Mouse (Mus musculus): ENCODE measurements around the gene Kif11.

The Kif11 gene

DNA sequence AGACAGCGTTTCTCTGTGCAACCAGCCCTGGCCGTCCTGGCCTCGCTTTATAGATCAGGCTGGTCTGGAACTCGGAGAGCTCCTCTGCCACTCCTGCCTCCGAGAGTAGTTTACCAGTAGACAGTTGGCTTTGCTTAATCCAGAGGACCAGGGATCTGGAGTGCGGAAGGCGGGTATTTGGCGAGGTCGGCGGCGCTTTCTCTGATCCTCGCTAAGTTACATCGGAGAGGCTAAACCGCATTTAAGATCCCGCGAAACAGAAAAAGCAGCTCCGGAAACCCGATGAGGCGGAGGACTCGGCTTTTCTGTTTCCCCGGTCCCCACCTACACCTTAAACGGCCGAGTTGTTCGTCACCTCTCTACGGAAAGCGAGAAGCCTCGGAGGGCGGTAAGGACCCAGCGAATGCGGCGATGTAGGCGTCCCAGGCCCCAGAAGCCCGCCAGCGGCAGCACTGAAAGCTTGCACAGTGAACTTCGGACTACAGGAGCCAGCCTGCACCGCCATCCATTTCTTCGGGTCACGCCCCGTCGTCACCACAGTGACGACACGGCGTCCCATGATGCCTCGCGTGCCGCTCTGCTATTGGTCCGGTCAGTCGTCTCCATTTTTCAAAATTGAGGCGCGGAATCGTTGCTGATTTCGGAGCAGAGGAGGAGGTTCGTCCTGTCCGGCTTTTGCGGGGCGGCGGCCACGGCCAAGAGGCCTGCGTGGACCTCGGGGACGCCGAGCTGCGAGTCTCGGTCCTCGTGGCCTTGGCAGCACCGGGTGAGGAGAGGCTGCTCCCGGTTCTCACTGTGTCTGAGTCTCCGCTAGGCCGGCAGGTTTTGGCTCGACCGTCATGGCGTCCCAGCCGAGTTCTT, at the start of gene Kif11:
Gene Kif11, plus strand, starts transcription at position 649 of the 861 bp plus-strand sequence.
- peak; percentile 96 to 98 for DNase-seq (ENCODE audit: inconsistent age in 2 of 2, low spot score in 1 of 2)

DNA sequence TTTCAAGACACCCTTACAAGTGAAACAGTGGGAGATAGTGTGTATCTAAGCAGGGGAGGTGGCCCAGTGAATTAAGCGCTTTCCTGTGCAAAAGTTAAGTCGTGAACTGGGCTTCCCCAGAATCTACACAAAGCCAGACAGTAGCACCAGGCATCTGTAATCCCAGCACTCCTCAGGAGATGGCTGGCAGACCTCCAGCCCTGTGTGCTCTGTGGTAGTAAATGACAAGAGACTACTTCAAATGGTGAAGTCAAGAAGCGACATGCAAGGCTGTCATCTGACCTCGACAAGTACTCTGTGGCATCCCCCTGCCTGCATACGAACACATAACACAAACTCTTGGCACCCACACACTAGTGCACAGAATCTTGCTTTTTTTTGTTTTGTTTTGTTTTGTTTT, 49.0 kb upstream of the Kif11 start:
- no peak for DNase-seq (ENCODE audit: inconsistent age in 2 of 2, low spot score in 1 of 2)

DNA sequence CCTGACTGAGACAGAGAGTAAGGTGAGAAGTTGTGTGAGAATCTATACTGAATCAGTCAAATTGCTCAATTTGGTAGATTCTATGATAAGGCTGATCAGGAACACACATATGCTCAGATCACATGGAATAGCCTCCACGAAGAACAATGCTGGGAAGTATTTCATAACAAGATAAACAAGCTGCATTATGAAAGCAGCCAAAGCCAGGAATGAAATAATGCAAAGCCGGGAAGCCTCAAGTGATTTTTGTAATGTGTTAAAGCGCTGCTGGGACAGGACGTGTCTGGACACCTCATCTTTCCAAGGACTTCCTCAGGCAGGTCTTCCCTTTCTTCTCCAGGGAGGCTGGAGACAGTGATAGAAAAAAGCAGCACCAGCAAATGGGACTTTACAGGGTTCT, 43.5 kb upstream of the Kif11 start:
- DNase-seq (ENCODE audit: inconsistent age in 2 of 2, low spot score in 1 of 2) = no peak

DNA sequence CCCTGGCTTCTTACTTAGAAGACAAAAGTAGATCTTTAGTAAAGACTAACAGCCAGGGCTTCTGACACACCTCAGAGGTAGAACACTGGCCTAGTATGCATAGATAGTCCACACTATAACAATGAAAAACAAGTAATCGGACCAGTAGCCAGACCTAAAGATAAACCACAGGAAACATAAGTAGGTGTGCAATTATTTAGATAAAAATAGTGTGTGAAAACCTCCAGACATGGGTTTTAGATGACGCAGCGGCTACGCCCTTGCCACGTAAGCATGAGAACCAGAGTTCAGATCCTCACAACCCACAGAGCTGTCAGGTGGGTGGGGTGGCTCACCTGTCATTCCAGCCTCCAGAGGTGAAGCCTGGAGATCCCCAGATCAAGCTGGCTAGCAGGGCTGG, 42.8 kb upstream of the Kif11 start:
- DNase-seq (ENCODE audit: inconsistent age in 2 of 2, low spot score in 1 of 2) = no peak

DNA sequence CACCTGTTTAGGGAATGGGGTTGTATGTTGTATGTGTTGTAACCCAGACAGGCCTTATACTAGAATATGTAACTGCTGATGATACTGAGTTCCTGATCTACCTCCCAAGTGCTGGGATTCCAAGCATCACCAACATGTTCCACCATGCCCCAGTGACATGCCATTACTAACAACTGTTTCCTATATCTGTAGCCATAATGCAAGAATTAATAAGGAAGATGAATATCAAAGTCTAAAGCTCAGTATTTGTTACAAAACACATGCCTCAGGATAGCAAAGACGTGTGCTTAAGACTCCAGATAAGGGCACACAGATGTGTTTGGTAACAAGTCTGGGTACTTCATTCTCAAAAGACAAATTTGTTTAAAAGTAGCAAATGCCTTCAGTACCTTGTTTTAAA, 40.8 kb upstream of the Kif11 start:
- DNase-seq (ENCODE audit: inconsistent age in 2 of 2, low spot score in 1 of 2) = no peak

DNA sequence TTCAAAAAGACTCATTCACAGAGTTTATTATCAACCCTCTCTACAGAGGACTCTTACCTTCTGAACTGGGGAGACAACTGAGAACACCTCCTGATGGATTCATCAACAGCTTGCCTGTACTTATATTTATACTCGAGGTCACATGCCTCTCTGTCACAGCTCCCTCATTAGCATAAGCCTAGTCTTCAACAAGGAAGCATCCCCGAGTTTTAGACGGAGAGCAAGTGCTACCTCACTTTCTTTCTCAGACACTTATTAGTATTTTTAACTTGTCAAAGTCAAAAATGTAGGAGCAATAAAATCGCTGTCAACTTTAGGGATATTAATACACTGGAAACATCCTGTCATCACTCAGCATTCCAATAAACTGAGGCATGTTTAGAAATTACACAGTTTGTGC, 38.5 kb upstream of the Kif11 start, which contains the start of gene Ide:
Gene Ide, minus strand, starts transcription at position 101 of the 400 bp plus-strand sequence.
- DNase-seq (ENCODE audit: inconsistent age in 2 of 2, low spot score in 1 of 2) = no peak

DNA sequence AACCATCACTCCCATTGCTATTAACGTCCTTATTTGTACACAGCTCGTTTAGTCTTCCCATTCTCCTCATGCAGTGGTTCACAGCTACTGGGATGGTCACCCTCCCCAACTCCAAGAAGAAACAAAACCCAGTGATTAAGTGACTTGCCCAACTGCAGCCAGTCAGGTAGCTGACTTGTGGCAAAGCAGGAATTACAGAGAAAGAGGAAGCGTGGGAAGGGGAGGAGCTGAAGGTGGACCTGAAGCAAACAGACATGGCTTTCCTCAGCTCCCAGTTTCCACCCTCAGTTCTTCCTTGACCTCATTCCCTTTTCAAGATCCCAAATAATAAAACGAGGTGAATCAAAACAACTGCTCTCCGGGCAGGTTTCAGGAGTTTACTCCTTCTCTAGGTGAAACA, 35.7 kb upstream of the Kif11 start:
- DNase-seq (ENCODE audit: inconsistent age in 2 of 2, low spot score in 1 of 2) = no peak

DNA sequence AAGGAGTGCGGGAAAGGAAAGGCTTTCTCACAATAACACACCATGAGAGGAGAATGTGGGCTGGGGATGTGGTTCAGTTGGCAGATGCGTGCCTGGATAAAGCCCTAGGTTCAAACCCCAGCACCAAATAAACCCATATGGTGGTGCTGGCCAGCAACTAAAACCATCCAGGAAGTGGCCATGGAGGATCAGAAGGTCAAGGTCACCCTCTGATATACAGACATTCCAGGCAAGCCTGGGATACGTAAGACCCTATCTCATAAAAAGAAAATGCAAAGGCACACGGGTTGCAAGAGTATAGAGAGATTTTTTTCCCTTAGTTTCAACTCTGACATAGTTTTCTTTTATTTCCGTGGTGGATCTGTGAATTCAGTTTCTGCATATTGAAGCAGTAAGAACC, 35.3 kb upstream of the Kif11 start:
- DNase-seq (ENCODE audit: inconsistent age in 2 of 2, low spot score in 1 of 2) = no peak

DNA sequence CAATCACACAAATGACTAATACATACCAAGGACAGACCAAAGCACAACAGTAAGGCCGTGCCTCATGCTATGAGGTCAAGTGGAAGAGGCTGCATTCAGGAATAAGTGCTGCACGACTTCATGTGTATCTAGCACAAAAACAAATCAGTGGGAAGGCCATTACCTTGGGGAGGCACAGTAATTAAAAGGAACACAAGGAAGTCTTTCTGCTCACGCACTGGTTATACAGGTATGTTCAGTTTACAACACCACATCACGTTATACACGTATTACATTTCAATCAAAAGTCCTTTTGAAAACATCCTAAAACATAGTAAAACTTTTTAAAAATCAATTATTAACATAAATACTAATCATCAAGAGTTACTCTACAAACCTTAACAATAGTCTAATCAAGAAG, 32.3 kb upstream of the Kif11 start:
- peak; percentile 34 to 72 for DNase-seq (ENCODE audit: inconsistent age in 2 of 2, low spot score in 1 of 2)

DNA sequence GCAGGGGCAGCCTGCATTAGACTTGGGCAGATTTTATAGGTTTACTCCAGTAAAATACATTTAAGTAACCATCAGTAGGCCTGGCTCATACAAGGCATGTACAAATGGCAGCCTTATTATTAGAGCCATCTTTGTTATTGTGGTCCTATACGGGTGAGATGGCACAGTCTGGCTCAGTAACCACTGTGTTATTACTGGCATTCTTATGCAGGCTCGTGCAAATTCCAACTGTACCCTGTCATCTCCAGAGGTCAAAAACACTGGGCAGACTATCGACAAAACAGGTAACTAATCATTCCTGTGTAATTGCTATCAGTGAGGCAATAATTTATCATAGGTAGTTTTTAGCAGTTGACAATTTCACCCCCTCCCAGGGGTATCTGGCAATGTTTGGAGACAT, 29.9 kb upstream of the Kif11 start:
- DNase-seq (ENCODE audit: inconsistent age in 2 of 2, low spot score in 1 of 2) = peak in 1 of 2 experiments; percentile 40

DNA sequence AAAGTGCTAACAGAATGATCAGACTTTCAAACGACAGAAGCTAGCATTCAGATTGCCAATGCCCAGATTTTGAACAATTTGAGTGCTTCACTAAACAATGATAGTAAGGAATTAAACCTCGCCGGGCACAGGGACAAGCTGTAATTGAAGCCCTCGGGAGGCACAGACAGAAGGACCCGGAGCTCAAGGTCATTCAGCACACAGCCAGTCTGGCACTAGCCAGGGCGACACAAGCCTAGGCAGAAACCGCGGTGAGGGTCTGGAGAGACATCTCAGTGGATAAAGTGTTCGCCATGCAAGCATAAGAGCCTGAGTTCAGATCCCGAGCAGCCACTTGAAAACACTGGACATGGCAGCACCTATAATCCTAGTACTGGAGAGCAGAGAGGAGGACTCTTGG, 27.9 kb upstream of the Kif11 start:
- DNase-seq (ENCODE audit: inconsistent age in 2 of 2, low spot score in 1 of 2) = peak; percentile 57 to 71

DNA sequence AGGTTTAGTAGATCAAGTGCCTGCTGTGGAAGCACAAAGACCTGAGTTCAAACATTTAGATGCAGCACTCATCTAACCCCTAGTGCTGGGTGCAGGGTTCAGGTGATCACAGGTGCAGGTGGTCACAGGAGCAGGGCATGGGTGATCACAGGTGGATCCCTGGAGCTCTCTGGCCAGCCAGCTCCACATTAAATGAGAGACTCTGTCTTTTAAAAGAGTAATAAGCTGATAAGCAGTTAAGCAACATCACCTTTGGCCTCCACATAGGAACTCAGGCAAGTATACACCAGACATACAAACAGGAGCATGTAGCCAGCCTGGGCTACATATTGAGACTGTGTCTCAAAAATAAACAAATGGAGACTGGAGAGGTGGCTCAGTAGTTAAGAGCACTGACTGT, 27.3 kb upstream of the Kif11 start:
- no peak for DNase-seq (ENCODE audit: inconsistent age in 2 of 2, low spot score in 1 of 2)

DNA sequence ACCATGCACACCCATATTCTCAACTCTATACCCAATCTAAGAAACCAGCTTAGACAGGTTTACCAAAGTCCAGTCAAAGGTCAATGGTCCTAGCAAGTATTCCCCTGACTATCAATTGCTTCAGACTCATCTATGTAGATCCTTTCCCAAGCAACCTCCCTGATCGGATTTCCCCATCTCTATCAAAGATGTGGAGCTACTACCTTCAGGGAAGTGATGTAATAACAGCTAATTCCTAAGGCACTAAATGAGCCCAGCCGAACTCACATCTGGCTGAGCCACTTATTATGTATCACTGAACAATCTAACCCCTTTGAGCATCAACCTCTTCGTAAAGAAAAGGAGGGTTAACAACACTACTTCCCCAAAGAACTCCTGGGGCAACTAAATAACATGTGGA, 23.4 kb upstream of the Kif11 start:
- DNase-seq (ENCODE audit: inconsistent age in 2 of 2, low spot score in 1 of 2) = no peak

DNA sequence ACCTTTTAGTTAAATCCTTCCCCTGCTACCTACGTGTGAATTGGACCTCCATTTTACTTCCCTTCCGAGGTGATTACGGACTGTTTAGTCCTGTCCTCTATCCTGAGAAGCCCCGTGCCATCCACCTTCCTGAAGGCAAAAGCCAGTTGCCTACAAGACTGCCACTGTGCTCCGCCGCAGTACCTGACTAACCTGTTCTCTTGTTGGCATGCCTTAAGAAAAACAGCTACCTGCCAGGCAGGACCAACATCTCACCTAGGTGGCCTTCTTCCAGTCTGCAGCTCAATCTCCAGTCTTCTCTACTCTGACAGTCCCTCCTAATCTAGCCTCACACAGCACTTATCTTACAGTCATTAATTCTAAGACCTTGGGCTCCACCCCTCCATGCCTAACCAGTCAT, 22.9 kb upstream of the Kif11 start:
- no peak for DNase-seq (ENCODE audit: inconsistent age in 2 of 2, low spot score in 1 of 2)

DNA sequence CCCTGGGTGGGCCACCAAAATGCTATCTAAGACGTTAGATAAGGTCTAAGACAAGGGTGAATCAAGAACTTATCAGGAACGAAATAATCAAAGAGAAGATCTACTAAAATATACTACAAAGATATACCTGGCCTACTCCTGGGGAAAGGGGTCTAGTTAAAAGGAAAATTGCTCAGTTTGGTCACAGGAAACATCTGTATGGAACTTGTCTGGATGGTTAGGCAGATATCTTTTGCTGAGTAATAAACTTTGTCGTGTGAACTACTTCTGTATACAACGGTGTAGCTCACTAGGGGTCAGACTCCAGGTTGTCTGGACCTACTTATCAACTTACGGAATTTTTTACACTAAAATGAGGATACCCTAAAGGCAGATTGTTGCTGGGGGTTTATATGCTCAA, 16.2 kb upstream of the Kif11 start:
- DNase-seq (ENCODE audit: inconsistent age in 2 of 2, low spot score in 1 of 2) = no peak

DNA sequence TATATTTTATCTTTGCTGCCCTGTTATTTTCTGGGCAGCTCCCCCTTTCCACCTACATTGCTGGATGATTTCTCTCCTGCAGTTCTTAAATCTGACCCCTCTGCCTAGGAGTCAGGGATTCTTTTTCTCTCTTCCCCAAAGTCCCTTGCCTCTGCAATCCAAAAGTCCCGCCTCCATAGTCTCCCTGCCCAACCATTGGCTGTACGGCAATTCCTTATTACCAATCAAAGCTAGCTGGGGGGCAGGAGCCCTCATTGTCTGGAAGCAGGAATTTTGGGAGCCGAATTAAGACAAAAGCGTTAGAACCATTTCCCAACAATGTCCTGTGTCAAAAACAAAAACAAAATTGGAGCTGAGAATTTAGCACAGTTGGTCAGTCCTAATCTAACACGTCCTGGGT, 13.7 kb upstream of the Kif11 start:
- DNase-seq (ENCODE audit: inconsistent age in 2 of 2, low spot score in 1 of 2) = no peak

DNA sequence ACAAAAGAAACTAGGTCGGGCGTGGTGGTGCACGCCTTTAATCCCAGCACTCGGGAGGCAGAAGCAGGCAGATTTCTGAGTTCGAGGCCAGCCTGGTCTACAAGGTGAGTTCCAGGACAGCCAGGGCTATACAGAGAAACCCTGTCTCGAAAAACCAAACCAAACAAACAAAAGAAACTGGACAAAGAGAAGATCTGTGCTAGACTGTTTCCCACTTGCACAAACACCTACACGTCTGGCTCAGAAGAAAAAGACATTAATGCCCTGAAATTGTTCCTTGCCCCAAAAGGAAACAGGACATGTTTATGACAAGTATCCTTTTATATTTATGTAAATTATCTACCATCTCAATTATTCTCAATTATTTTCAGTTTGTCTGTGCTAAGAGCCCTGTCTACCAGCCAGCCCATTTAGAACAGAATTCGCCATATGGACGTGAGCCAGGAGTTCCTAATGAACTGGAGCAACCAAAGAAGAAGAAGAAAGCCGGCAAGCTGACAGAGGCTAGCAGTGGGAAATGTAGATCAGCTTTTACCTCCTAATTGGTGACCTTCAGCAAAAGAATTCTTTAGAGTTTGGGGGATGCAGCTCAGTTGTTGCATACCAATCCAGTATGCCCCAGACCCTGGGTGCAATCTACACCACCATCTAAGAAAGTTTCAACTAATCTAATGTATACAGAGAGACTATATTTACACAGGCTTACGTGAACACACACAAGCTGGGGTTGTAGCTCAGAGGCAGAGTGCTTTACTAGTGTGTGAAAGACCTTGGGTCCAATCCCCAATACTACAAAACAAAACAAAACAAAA, 12.9 kb upstream of the Kif11 start:
- no peak for DNase-seq (ENCODE audit: inconsistent age in 2 of 2, low spot score in 1 of 2)

DNA sequence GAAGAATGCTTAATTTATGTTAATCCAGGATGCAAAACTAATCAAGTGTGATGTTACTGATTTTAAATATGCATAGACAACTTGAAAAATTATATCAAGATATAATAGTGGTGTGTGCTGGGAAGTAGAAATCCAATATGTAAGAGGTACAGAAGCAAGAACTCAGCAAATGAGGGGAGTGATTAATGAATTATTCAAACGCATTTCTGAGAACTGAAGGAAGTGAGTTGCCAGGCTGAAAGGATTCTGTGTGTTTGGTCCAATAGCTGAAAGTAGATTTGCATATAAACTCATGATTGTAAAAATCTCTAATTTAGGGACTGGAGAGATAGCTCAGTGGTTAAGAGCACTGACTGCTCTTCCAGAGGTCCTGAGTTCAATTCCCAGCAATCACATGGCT, 7.2 kb upstream of the Kif11 start:
- no peak for DNase-seq (ENCODE audit: inconsistent age in 2 of 2, low spot score in 1 of 2)

DNA sequence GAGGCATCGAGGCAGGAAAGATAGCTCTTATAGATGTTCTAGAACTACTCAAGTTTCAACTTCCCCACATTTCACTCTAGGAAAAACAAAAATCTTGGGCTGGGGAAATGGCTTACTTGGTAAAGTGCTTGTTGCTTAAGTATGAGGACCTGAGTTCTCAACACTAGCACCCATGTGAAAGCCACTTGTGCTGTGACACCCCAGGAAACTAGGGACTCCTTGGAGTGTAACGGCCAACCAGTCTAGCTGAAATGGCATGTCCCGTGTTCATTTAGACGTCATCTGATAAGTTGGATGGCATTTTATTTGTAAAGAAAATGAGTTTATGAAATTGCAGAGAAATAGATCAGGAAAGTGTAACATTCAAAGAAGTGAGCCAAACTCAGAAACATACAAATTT, 6.3 kb upstream of the Kif11 start:
- DNase-seq (ENCODE audit: inconsistent age in 2 of 2, low spot score in 1 of 2) = no peak

DNA sequence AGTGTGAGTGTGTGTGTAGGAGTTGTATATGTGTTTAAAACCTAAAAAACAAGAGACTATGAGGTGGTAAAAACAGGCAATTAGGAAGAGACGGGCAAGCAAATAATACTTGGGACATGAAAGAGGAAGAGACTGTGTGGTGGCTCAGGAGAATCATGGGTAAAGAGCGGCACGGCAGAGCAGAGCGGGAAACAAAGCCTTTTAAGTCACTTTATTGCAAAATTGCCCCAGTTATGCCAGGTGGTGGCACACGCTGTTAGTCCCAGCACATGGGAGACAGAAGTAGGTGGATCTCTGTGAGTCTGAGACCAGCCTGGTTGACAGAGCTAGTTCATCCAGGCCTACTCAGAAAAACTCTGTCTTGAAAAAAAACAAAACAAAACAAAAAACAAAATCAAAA, 5.8 kb upstream of the Kif11 start:
- DNase-seq (ENCODE audit: inconsistent age in 2 of 2, low spot score in 1 of 2) = no peak

DNA sequence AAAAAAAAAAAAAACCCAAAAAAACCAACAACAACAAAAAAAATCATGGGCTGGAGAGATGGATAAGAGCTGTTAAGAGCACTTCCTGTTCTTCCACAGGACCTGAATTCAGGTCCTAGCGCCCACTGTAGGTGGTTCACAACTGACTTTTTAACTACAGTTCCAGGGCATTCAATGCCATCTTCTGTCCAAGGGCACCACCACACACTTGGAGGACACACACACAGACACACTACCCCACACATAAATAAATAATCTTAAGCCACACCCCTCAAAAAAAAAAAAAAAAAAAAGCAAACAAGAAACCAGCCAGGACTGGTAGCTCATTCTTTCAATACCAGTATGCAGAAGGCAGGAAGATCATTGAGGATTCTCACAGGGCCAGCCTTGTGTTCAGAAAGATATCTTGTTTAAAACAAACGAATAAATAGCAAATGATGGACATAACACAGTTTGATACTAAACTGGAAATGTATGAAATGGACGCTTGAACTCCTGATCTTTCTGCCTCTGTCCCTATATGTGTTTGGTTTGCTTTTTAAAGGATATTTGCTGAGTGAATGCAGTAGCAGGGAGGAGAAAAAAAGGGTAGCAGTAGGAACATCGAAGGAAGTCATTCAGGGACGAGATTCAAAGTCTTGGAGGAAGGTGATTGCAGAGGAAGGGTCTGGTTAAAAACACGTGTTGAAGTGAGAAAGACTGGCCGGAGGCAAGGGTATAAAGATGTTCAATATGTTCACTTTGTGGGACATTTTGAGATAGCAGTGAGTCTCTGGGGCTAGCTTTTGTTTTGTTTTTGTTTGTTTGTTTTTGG, 1.1 kb upstream of the Kif11 start:
- DNase-seq (ENCODE audit: inconsistent age in 2 of 2, low spot score in 1 of 2) = no peak

Data from adrenal gland, adult (tissue).